Mouse (Mus musculus) testis, adult 2 months (tissue): ENCODE data around the gene Rhbg.

Experiments used
- CTCF ChIP-seq: fragments of 200-500 bp; IDR thresholded peaks from 2 replicates; pipeline ENCODE4 v1.5.1; 2012; ENCODE audit warnings: low read depth, mild to moderate bottlenecking, inconsistent platforms, low read length, moderate library complexity; ENCODE audit not compliant: control insufficient read depth, insufficient read depth, insufficient replicate concordance
- POLR2A ChIP-seq: fragments of 200-500 bp; IDR thresholded peaks from 2 replicates; pipeline ENCODE4 v1.6.1; 2012; ENCODE audit warnings: low read depth, mild to moderate bottlenecking, inconsistent platforms, low read length, moderate library complexity; ENCODE audit not compliant: control insufficient read depth

DNA sequence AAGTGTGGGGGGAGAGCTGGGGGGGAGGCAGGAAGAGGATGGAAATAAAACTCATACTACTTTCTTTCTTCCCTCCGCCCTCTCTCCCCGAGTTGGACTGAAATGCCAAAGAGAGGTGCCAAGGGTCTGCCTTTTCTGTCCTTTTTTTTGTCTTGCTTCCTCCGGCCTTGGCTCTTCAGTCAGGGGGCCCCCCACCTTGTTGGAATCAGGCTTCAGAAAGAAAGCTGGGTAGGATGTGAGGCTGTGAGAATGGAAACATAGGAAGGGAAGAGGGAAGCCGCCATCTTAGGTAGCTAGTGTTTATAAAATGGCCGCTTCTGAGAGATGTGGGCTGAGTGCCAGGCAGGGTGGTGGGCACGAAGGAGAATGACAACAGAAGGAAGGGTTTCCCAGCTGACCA, 32.1 kb downstream of the Rhbg start:
- TF ChIP-seq POLR2A (no peak), CTCF (no peak)
